Mouse (Mus musculus) testis, adult 2 months (tissue): ENCODE measurements around the gene Gpr176. TPM values are rescaled to one million over a fixed set of nuclear protein-coding genes. Genes with fewer than 3 reads are reported as not detected.

ENCODE experiments used
- H3K27ac ChIP-seq: fragments of 200-500 bp; 2 replicates; pipeline ENCODE4 v1.5.1; 2012; ENCODE audit warnings: low read depth, low read length; ENCODE audit not compliant: control insufficient read depth, insufficient read depth
- H3K27me3 ChIP-seq: fragments of 200-500 bp; 2 replicates; pipeline ENCODE4 v1.6.1; 2012; ENCODE audit warnings: mild to moderate bottlenecking, low read length, moderate library complexity; ENCODE audit not compliant: control insufficient read depth, insufficient read depth
- H3K36me3 ChIP-seq: fragments of 200-500 bp; 2 replicates; pipeline ENCODE4 v1.6.1; 2012; ENCODE audit warnings: mild to moderate bottlenecking, low read length; ENCODE audit not compliant: control insufficient read depth, insufficient read depth
- H3K4me1 ChIP-seq: fragments of 200-500 bp; 2 replicates; pipeline ENCODE4 v1.6.1; 2012; ENCODE audit warnings: low read length; ENCODE audit not compliant: control insufficient read depth, insufficient read depth
- H3K4me3 ChIP-seq: fragments of 200-500 bp; 2 replicates; pipeline ENCODE4 v1.5.1; 2012; ENCODE audit warnings: low read depth, mild to moderate bottlenecking, low read length, moderate library complexity, mixed read lengths; ENCODE audit not compliant: control insufficient read depth
- CTCF ChIP-seq: fragments of 200-500 bp; IDR thresholded peaks from 2 replicates; pipeline ENCODE4 v1.5.1; 2012; ENCODE audit warnings: low read depth, mild to moderate bottlenecking, inconsistent platforms, low read length, moderate library complexity; ENCODE audit not compliant: control insufficient read depth, insufficient read depth, insufficient replicate concordance
- POLR2A ChIP-seq: fragments of 200-500 bp; IDR thresholded peaks from 2 replicates; pipeline ENCODE4 v1.6.1; 2012; ENCODE audit warnings: low read depth, mild to moderate bottlenecking, inconsistent platforms, low read length, moderate library complexity; ENCODE audit not compliant: control insufficient read depth
- polyA plus RNA-seq: library from polyadenylated mRNA; depleted of rRNA; stranded (reverse); fragments of >200 nt; gene quantifications from 2 replicates; pipeline ENCODE4 v1.2.3, GENCODE M21; 2012

The Gpr176 gene
- polyA plus RNA-seq, 1 experiment = 0.32 TPM

- Histone ChIP-seq H3K36me3 (no peaks in the 10 kb centered on the region), H3K4me1 (peaks cover 5% of the 10 kb centered on the region; the same call in 1 of the 2 replicates), H3K27me3 (no peaks in the 10 kb centered on the region), H3K27ac (no peak overlapping the region), H3K4me3 (no peak overlapping the region)
- TF ChIP-seq CTCF (no peak), POLR2A (no peak)
Observed at GRCm38 (mm10) chr2:118389569-118389968, 16.4 kb upstream of the Gpr176 start.

- no peak for TF ChIP-seq CTCF
- 0 out of 2 replicates have a peak, but pooled peaks have one; percentile 45 for TF ChIP-seq POLR2A
- Histone ChIP-seq H3K36me3 (no peaks in the 10 kb centered on the region), H3K27me3 (no peaks in the 10 kb centered on the region), H3K4me1 (peaks cover 5% of the 10 kb centered on the region; the same call in 1 of the 2 replicates), H3K4me3 (peak within 1 kb of the TSS; percentile 96), H3K27ac (peak within 1 kb of the TSS; percentile 80)
Observed at GRCm38 (mm10) chr2:118388341-118389335, 15.4 kb upstream of the Gpr176 start, which contains the start of gene Eif2ak4. TSS of gene Eif2ak4 (plus strand) at chr2:118388618.

GRCm38 (mm10) chr2:118383387-118383786 lies 10.2 kb upstream of the Gpr176 start:
- Histone ChIP-seq H3K27ac (no peak overlapping the region), H3K4me3 (no peak overlapping the region), H3K4me1 (peaks cover 5% of the 10 kb centered on the region), H3K27me3 (no peaks in the 10 kb centered on the region), H3K36me3 (no peaks in the 10 kb centered on the region)
- TF ChIP-seq CTCF (peak; percentile 10; the same call in 1 of the 2 replicates), POLR2A (no peak)

- TF ChIP-seq POLR2A = no peak
- no peak for TF ChIP-seq CTCF
- H3K4me3 ChIP-seq = no peak overlapping the region
- H3K27me3 ChIP-seq = no peaks in the 10 kb centered on the region
- no peak overlapping the region for H3K27ac ChIP-seq
- H3K36me3 ChIP-seq = no peaks in the 10 kb centered on the region
- peaks cover 3% of the 10 kb centered on the region for H3K4me1 ChIP-seq
Observed at GRCm38 (mm10) chr2:118379756-118380155, 6.5 kb upstream of the Gpr176 start.

- Histone ChIP-seq H3K27ac (no peak overlapping the region), H3K36me3 (no peaks in the 10 kb centered on the region), H3K4me3 (no peak overlapping the region), H3K27me3 (no peaks in the 10 kb centered on the region), H3K4me1 (peaks cover 17% of the 10 kb centered on the region)
- no peak for TF ChIP-seq POLR2A
- no peak for TF ChIP-seq CTCF
Observed at GRCm38 (mm10) chr2:118375931-118376330, 2.7 kb upstream of the Gpr176 start.

GRCm38 (mm10) chr2:118375522-118375921 lies 2.3 kb upstream of the Gpr176 start:
- no peaks in the 10 kb centered on the region for H3K27me3 ChIP-seq
- peaks cover 17% of the 10 kb centered on the region for H3K4me1 ChIP-seq
- no peak overlapping the region for H3K27ac ChIP-seq
- no peak overlapping the region for H3K4me3 ChIP-seq
- H3K36me3 ChIP-seq = no peaks in the 10 kb centered on the region
- no peak for TF ChIP-seq POLR2A
- no peak for TF ChIP-seq CTCF

GRCm38 (mm10) chr2:118373572-118374279 lies 507 bp upstream of the Gpr176 start:
- Histone ChIP-seq H3K36me3 (no peaks in the 10 kb centered on the region), H3K4me3 (peak overlapping the region; percentile 77), H3K27me3 (no peaks in the 10 kb centered on the region), H3K4me1 (peaks cover 17% of the 10 kb centered on the region), H3K27ac (no peak overlapping the region; the same call in 1 of the 2 replicates)
- TF ChIP-seq POLR2A (peak; percentile 44), CTCF (no peak)
